Mouse (Mus musculus): ENCODE data around the gene Naxe. TPM values are rescaled to one million over a fixed set of nuclear protein-coding genes. Genes with fewer than 3 reads are reported as not detected.
A peak's percentile ranks its signal among the peaks of the same experiment; 100 is the strongest.

Naxe gene
- polyA plus RNA-seq, 1 experiment from 2014 or later = 156 TPM

DNA sequence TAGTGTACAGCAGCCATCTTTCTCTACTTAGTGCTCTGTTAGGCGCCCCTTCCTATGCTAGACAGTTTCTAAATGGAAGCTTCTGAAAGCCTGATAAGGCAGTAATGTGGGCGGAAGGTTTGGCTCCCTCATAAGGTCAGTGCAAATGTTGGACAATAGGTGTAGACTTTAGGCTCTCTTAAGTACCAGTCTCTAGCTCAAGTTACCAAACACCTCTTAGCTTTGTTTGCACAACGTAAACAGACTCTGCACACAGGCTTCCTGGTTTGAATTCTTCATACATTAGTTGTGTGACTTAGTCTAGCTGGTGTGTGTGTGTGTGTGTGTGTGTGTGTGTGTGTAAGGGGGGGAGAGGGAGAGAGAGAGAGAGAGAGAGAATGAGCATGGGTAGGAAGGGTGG, 8.8 kb downstream of the Naxe start:
- peak; percentile 80 for ATAC-seq (ENCODE audit: insufficient read depth, low FRiP score, low read depth)
- Histone ChIP-seq H3K27me3 (replicated peaks) (no peaks in the 10 kb centered on the region), H3K4me2 (no peak overlapping the region), H3K9me3 (no peaks in the 10 kb centered on the region), H3K36me3 (peaks cover 19% of the 10 kb centered on the region), H3K9ac (no peak overlapping the region), H3K27ac (no peak overlapping the region), H3K4me3 (replicated peaks) (no peak overlapping the region), H3K4me1 (no peaks in the 10 kb centered on the region)
- WGBS = 32% methylated on average over 3 of the region's 3 CpGs

DNA sequence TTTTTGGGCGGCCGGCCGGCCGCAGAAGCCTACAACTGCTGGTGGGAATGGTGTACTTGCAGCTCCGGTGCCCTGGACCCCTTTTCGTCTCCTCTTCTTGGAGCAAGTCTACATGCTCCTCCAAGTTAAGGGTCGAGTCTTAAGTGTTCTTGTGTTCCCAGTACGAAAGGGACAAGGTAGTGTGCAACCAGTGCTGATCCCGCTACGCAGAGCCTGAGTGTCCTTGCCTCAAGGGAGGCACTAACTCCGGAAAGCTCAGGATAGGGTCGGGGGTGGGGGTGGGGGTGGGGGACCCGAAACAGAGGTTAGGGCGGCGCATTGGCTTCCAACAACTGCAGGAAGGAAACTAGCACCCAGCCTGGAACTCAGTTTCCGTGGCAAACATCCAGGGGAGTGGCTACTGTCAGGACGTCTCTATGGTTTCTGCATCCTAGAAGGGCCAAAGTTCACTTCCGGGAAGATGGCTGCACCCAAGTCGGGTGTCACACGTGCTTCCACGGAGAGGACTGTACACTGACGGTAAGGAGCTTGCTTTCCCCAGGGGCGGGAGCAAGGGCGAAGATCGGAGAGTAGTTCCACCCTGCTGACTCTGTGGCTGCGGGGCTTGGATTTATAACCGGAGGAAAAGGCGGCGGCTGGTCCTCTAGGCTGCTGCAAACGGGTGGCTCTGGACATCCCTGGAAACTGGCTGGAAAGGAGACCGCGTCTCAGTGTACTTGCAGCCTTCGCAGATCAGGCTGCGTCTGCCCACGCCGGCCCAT, 15.5 kb downstream of the Naxe start, which contains the start of gene Gpatch4:
TSS of gene Gpatch4 (plus strand) at position 448 of the 761 bp plus-strand sequence.
- peak; percentile 89 for ATAC-seq (ENCODE audit: insufficient read depth, low FRiP score, low read depth)

DNA sequence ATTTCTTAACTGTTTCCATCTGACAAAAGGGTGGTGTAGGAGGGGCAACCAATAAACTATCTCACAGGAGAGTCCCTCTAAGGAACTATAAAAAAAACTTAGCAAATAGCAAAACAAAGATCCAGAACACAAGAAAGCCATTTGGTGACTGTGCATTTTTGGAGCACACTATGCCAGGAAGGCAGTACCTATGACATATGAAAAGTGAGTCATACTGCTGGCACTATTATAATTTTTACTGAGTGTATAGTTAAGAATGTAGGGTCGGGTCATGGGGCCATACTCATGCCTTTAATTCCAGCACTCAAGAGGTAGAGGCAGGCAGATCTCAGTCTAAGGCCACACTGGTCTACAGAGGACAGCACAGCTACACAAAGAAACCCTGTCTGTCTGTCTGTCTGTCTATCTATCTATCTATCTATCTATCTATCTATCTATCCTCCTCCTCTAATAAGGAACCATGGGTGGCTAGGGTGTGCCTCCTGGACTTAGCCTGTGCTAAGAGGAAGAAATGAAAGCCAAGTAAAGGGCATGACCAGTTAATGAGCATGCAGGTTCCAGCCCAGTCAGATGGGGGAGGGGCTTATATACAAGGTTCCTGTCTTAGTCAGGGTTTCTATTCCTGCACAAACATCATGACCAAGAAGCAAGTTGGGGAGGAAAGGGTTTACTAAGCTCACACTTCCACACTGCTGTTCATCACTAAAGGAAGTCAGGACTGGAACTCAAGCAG, 22.6 kb downstream of the Naxe start:
- no peaks in the 10 kb centered on the region for H3K9me3 ChIP-seq
- H3K4me2 ChIP-seq = no peak overlapping the region
- no peak overlapping the region for H3K4me3 ChIP-seq (replicated peaks)
- H3K27ac ChIP-seq = no peak overlapping the region
- H3K36me3 ChIP-seq = no peaks in the 10 kb centered on the region
- H3K27me3 ChIP-seq (replicated peaks) = peaks cover 15% of the 10 kb centered on the region
- ATAC-seq (ENCODE audit: insufficient read depth, low FRiP score, low read depth) = no peak
- WGBS = 45% methylated on average over 1 of the region's 1 CpGs
- peaks cover 7% of the 10 kb centered on the region; the same call in 1 of the 2 replicates for H3K4me1 ChIP-seq
- H3K9ac ChIP-seq = no peak overlapping the region

More for the DNA sequence above, 15.5 kb downstream of the Naxe start, which contains the start of gene Gpatch4:
- Histone ChIP-seq H3K27me3 (replicated peaks) (no peaks in the 10 kb centered on the region; the same call in 1 of the 2 replicates), H3K4me1 (0 out of 2 replicates have a peak, but pooled peaks cover 3% of the 10 kb centered on the region), H3K9ac (peak within 1 kb of the TSS; percentile 47), H3K27ac (0 out of 2 replicates have a peak within 1 kb of the TSS, but pooled peaks have one; percentile 40), H3K4me2 (peak within 1 kb of the TSS; percentile 62), H3K4me3 (replicated peaks) (peak within 1 kb of the TSS; percentile 84), H3K9me3 (no peaks in the 10 kb centered on the region), H3K36me3 (no peaks in the 10 kb centered on the region)
- 10% methylated on average over 36 of the region's 36 CpGs for WGBS

DNA sequence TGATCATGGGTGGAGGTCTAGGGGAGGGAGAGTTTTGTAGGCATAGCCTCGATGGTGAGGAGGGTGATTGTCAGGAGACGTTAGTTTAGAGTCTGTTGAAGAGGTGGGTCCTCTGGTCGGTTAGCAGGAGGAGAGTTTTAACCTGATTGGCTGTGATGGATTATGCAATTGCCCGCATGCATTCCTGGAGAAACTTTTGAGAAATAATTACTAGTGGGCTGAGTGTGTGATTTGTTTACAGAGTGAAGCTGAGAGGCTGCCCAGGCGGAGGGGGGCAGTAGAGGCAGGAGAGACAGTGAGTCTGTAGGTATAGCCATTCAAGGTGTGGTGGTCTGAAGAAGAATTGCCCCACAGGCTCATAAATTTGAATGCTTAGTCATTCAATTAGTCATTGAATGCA, 24.8 kb downstream of the Naxe start:
- Histone ChIP-seq H3K9me3 (no peaks in the 10 kb centered on the region), H3K4me1 (peaks cover 8% of the 10 kb centered on the region; the same call in 1 of the 2 replicates), H3K36me3 (no peaks in the 10 kb centered on the region), H3K9ac (no peak overlapping the region), H3K27me3 (replicated peaks) (peaks cover 23% of the 10 kb centered on the region), H3K4me3 (replicated peaks) (no peak overlapping the region), H3K4me2 (no peak overlapping the region), H3K27ac (no peak overlapping the region)
- no peak for ATAC-seq (ENCODE audit: insufficient read depth, low FRiP score, low read depth)
- WGBS = 35% methylated on average over 5 of the region's 5 CpGs

DNA sequence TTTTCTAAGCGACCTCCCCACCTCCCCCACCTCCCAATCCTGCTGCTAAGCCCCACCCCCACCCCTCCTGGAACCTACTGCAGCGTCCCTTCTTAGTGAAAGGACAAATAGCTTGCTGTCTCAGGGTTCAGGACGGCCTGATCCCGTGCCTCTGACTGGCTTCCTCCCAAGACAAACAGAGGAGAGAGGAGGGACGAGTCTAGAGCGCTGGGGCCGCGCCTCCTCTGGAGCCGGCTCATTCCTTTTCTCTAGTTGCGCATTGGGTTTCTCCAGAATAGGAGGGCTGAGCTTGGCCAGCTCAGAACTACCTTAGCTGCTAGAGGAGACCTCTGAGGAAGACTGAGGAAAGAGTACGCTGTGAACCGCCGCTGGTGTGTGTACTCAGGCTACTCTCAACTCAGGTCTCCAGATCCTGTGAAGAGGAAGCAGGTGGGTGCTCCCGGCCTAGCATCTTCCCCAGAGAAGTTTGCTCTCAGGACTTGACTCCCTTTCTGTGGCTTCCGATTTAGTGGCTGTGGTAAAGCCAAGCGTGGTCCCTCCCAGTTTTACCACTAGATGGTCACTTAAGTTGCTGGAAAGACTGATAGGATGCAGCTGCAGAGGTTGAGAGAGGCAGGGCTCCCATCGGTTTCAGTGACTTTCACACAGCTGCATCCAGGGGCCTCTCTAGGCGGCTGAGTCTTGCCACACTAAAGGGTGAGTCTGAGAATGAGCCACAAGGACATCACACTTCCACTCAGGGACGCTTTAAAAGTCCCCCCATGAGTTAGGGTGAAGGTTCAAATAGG, 27.5 kb downstream of the Naxe start:
- H3K4me2 ChIP-seq = peak overlapping the region; percentile 25; the same call in 1 of the 2 replicates
- no peaks in the 10 kb centered on the region for H3K9me3 ChIP-seq
- 0 out of 2 replicates have a peak, but pooled peaks have one; percentile 22 for ATAC-seq (ENCODE audit: insufficient read depth, low FRiP score, low read depth)
- no peak overlapping the region for H3K9ac ChIP-seq
- H3K27me3 ChIP-seq (replicated peaks) = peaks cover 29% of the 10 kb centered on the region
- H3K36me3 ChIP-seq = no peaks in the 10 kb centered on the region
- WGBS = 16% methylated on average over 19 of the region's 19 CpGs
- no peak overlapping the region for H3K4me3 ChIP-seq (replicated peaks)
- no peak overlapping the region for H3K27ac ChIP-seq
- H3K4me1 ChIP-seq = peaks cover 8% of the 10 kb centered on the region; the same call in 1 of the 2 replicates

DNA sequence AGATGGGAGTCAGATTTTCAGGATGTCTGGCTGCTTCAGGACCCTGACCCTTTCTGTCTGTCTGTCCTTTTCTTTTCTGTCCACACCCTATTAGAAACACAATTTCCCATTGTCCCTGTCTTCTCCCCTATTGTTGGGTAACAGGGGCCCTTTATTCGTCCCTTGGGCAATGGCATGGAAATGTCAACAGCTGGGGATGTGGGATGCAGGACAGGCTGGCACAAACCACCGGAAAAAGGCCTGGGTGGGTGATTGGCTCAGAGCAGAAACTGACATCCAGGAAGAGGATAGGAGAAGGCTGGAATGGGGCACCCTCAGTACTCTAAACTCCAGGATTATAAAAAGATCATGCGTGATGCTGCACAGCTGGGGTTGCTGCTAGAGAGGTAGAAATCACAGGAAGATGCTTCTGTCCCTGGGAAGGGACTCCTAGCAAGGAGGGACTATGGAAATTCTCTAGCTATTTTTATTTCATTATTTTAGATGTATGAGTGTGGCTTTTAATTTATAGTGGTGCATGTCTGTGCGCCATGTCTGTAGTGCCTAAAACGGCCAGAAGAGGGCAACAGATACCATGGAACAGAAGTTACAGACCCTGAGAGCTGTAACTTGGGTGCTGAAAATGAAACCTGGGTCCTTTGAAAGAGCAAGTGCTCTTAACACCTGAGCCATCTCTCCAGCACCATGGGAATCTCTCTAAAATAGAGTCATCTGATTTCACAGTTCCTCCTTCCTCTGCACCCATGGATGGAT, 30.7 kb downstream of the Naxe start, which contains the start of gene Hapln2:
TSS of gene Hapln2 (minus strand) at position 150 of the 753 bp plus-strand sequence.
- H3K9me3 ChIP-seq = no peaks in the 10 kb centered on the region
- H3K36me3 ChIP-seq = no peaks in the 10 kb centered on the region
- peaks cover 20% of the 10 kb centered on the region for H3K4me1 ChIP-seq
- WGBS = 54% methylated on average over 5 of the region's 5 CpGs
- H3K27me3 ChIP-seq (replicated peaks) = peaks cover 53% of the 10 kb centered on the region
- no peak within 1 kb of the TSS for H3K4me2 ChIP-seq
- no peak within 1 kb of the TSS for H3K27ac ChIP-seq
- no peak within 1 kb of the TSS for H3K9ac ChIP-seq
- no peak for ATAC-seq (ENCODE audit: insufficient read depth, low FRiP score, low read depth)
- H3K4me3 ChIP-seq (replicated peaks) = no peak within 1 kb of the TSS

DNA sequence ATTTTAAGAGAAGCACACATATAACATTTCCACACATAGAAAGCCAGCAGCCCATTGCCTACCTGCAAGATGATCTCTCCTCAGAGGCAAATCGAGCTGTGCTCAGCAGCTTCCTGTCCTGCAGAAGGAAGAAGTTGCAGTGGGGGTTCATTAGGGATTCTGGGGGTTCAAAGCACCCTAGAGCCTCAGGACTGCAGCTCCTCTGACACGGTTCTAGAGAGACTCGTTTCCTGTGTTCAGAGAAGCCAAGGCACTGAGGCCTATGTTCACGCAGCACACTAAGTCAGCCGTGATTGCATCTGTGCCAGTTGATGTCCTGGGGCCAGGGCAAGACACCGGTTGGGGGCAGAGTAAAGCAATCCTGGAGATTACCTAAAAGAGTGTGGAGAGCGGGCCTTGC, 31.5 kb downstream of the Naxe start:
- no peak overlapping the region for H3K9ac ChIP-seq
- no peak overlapping the region for H3K27ac ChIP-seq
- H3K9me3 ChIP-seq = no peaks in the 10 kb centered on the region
- no peak overlapping the region for H3K4me2 ChIP-seq
- no peaks in the 10 kb centered on the region for H3K36me3 ChIP-seq
- no peak for ATAC-seq (ENCODE audit: insufficient read depth, low FRiP score, low read depth)
- H3K27me3 ChIP-seq (replicated peaks) = peaks cover 57% of the 10 kb centered on the region
- 60% methylated on average over 7 of the region's 7 CpGs for WGBS
- peaks cover 24% of the 10 kb centered on the region for H3K4me1 ChIP-seq
- H3K4me3 ChIP-seq (replicated peaks) = no peak overlapping the region

DNA sequence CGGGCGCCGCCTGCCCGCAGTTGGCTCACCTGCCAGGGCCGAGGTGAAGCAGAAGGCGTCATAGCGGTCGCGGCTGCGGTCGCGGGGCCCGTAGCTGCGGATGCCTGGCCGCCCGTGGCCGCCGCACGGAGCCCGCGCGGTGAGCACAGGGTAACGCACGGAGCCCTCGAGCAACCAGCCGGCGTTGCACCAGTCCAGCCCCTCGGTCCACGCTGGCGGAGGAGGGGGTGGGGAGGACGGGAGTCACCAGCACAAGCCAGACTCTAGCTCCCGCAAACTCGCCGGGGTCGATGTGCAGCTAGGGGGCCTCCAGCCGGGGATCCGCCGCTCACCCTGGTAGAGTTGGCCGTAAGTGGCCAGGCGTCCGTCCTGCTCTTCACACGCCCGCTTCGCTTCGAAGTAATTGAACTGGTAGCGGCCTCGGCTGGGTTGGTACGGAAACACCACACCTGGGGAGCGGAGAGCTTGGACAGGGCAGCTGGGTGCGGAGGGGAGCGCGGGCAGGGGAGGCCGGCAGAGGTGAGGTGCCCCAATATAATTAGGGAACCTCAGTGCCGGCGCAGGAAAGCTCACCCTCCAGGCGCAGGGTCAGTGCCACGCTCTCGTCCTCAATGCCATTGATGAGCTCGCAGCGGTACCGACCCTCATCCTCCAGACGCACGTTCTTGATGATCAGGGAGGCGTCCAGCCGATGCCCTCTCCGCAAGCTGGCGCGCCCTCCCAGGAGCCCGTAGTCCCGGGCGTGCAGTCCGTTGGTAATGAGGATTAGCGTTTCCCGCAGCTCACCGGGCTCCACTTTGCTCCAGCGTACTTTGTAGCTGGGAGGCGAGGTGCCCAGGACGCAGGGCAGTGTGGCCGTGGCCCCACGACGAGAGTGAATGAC, 34.9 kb downstream of the Naxe start:
- Histone ChIP-seq H3K36me3 (no peaks in the 10 kb centered on the region), H3K27ac (no peak overlapping the region), H3K4me1 (peaks cover 16% of the 10 kb centered on the region), H3K4me3 (replicated peaks) (peak overlapping the region; percentile 54), H3K27me3 (replicated peaks) (peaks cover 59% of the 10 kb centered on the region), H3K4me2 (peak overlapping the region; percentile 100), H3K9ac (peak overlapping the region; percentile 32; the same call in 1 of the 2 replicates), H3K9me3 (no peaks in the 10 kb centered on the region)
- WGBS = under 1% methylated on average over 71 of the region's 81 CpGs
- ATAC-seq (ENCODE audit: insufficient read depth, low FRiP score, low read depth) = peak; percentile 75

DNA sequence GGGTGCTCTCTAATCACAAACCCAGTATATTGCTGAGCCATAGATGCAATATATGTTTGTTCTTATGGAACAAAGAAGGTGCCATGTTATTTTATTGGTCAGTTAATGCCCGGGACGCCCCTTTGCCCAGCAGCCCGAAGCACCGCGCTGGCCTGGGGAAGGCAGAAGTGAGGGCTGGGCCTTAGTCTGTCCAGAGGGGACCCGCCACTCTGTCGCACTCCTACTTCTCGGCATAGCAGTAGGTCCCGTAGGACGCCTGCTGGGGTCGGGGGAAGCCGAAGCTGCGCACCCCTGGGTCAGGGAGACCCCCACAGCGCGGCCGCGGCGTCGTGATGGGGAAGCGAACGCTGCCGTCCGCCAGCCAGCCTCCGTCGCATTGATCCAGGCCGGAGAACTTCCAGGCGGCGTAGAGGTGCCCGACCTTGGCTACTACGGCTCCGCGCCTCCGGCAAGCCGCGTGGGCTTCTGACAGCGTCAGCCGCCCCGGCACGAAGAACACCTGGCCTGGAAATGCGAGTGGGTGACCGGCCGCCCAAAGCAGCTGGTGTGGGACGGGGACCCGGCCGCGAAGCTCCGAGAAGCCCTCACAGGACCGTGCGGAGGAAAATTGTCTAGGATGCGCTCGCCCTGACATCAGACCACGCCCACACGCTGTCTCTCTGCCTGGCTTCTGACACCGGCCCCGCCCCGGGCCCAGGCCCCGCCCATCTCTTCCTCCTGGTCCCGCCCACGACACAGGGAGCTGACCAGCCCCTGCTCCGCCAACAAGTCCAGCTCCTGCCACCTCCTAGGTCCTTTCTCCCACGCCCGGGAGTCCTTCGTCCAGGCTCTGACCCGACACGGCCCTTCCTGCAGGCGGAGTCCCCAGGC, 35.7 kb downstream of the Naxe start:
- H3K4me3 ChIP-seq (replicated peaks) = peak overlapping the region; percentile 54
- WGBS = 2% methylated on average over 62 of the region's 66 CpGs
- ATAC-seq (ENCODE audit: insufficient read depth, low FRiP score, low read depth) = peak; percentile 90
- H3K4me2 ChIP-seq = peak overlapping the region; percentile 100
- no peaks in the 10 kb centered on the region for H3K9me3 ChIP-seq
- H3K9ac ChIP-seq = peak overlapping the region; percentile 32; the same call in 1 of the 2 replicates
- peaks cover 16% of the 10 kb centered on the region for H3K4me1 ChIP-seq
- H3K27ac ChIP-seq = no peak overlapping the region
- peaks cover 63% of the 10 kb centered on the region for H3K27me3 ChIP-seq (replicated peaks)
- no peaks in the 10 kb centered on the region for H3K36me3 ChIP-seq

Measured in stomach, embryonic 15.5 days (tissue).